Mouse (Mus musculus): ENCODE results near the gene Fermt2.
A peak's percentile ranks its signal among the peaks of the same experiment; 100 is the strongest.

Gene Fermt2

GRCm38 (mm10) chr14:45462875-45463475, 66.9 kb downstream of the Fermt2 start:
- no peak for DNase-seq

- DNase-seq: no peak
Measured at GRCm38 (mm10) chr14:45462374-45462773, 67.5 kb downstream of the Fermt2 start.

DNA sequence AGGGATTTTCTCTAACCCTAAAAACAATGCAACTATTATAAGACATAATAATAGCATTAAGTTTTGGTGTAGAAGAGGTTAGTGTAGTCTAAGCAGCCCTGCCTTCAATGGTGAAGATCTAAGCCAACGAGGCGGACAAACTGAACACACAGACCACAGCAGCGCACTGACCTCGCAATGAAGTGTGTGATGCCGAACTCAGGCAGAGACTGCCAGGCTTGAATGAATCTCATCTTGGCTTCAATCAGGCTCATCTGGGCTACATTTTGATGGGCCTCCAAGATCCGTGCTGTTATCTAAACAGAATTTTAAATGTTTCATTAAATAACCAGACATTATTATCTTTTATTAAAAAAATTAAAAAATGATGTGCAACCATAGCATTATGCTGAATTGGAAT, 68.0 kb downstream of the Fermt2 start:
- no peak for DNase-seq

GRCm38 (mm10) chr14:45460491-45460890, 69.4 kb downstream of the Fermt2 start:
- no peak for DNase-seq

DNA sequence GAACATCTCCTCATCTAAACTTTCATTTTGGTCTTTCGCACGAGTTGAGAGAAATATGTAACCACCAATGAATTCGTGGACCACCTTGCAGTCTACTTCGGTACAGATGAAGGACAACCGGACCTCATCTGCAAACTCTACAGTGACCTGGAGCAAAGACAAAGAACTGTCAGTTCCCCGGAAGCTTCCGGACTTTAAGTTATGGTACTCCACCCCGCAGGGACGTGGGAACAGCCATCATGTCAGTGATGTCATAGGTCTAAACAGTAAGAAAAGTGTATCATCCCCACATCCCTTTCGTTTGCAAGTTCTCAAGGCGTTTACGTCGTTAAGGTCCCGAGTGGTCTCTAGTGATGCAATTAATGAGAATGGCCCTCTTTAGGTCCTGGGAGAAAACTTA, 70.0 kb downstream of the Fermt2 start:
- no peak for DNase-seq

DNA sequence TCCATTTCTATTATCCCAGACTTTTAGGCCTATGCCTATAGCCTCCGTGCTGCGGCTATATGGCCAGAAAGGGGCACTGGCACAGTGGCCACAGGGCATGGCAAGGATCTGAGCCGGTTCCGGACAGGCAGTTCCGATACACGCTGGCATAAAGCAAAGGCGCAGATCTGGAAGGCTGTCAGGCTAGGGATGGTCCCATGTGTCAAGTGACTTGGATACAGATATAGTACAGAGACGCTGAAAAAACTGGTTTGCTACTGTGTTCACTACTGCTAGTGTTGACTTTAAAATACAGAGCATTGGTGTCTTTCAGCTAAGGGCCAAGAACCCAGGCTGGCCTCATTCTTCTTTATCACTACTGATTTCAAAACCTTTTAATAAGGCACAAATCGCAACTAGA, 72.9 kb downstream of the Fermt2 start:
- no peak for DNase-seq

- no peak for DNase-seq
Measured at GRCm38 (mm10) chr14:45456502-45456846, 73.4 kb downstream of the Fermt2 start.

GRCm38 (mm10) chr14:45455651-45456501, 74.0 kb downstream of the Fermt2 start:
- no peak for DNase-seq

- DNase-seq: no peak
Measured at GRCm38 (mm10) chr14:45453538-45454233, 76.2 kb downstream of the Fermt2 start.

GRCm38 (mm10) chr14:45452861-45453512, 76.9 kb downstream of the Fermt2 start:
- DNase-seq: peak; percentile 31 to 33

DNA sequence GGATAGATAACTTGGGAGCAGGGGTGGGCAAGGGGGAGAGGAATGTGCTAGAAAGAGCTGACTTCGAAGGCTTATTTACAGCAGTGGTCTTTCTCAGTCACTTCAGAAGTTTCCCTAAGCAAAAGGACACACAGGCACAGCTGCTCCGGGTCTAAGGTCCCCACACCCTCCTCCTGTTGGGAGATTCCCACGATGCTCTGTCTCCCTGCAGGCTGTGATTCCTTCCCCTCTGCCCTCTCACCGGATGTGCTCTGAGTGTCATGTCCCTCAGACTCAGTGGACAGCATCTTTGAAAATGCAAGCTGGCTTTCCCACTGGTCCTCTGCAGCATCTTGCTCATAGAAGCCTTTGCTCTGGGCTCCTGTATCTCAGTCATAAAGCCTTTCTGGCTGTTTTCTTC, 77.8 kb downstream of the Fermt2 start:
- no peak for DNase-seq

DNA sequence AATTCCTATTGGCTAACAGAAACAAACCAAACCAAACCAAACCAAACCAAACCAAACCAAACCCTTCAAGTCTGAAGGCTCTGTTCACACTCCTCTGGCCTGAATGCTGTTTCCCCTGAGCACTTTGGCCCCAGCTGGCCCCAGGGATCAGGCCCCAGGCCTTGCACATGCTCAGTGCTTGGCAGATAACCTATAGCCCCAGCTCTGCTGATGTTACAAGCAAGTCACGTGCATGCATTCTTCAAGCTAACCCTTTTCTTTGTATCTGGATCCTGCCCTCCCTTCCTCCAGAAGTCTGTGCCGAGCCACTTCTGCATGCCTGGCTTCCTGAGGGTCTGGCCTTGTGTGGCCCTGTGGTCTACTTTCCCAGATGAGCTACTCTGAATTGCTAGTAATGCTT, 78.8 kb downstream of the Fermt2 start:
- DNase-seq: no peak

GRCm38 (mm10) chr14:45446777-45447176, 83.1 kb downstream of the Fermt2 start:
- no peak for DNase-seq

- DNase-seq: no peak
Measured at GRCm38 (mm10) chr14:45445445-45445844, 84.5 kb downstream of the Fermt2 start.

DNA sequence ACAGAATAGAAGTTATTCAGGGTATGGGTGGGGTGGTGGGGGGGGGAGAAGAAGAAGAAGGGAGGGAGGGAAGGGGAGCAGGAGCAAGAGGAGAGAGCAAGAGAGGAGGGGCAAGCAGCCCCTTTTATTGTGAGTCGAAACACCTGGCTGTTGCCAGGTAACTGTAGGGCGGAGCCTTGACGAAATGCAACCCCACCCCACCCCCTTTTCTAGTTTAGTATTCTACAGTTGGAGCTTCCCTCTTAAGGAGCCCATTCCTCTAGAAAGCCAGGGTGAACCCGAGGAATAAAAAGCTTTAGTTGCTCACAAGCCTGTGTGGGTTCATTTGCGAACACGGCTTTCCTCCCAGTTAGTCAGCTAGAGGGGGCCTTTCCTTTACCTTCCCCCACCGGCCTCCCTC, 85.0 kb downstream of the Fermt2 start:
- DNase-seq: no peak

GRCm38 (mm10) chr14:45442781-45443560, 86.9 kb downstream of the Fermt2 start:
- DNase-seq: no peak

DNA sequence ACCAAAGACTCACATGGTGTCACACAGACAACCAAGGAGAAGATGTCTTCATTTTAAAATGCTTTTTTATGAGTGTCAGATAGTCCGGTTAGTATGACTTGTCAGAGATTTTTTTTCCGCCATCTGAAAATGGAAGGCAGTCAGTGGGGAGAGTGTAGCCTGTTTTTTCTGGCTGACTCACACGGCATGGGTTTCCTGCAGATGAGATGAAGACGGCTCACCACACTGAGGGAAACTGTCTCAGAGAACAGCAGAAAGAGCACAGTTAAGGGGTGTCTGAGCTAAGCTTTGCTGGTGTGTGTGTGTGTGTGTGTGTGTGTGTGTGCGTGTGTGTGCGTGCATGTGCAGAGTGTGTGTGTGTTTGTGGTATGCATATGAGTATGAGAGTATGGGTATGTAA, 88.6 kb downstream of the Fermt2 start:
- DNase-seq: no peak

- DNase-seq: no peak
Measured at GRCm38 (mm10) chr14:45439387-45439786, 90.5 kb downstream of the Fermt2 start.

GRCm38 (mm10) chr14:45438931-45439275, 91.0 kb downstream of the Fermt2 start:
- DNase-seq: no peak

GRCm38 (mm10) chr14:45438250-45438930, 91.5 kb downstream of the Fermt2 start:
- no peak for DNase-seq

DNA sequence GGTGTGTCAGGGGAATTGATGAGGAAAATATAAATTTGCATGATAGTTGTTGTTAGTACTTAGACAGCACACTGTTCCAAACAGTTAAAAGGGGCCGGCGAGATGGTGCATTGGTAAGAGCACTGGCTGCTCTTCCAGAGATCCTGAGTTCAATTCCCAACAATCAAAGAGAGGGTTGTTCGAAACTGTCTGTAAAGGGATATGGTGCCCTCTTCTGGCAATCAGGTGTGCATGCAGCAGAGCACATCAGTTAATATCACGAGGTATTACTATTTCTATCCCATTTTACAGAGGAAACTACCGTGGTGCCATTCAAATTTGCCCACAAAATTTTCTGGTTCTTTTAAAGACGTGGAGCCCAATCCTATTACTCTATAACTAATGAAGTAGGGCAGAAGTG, 95.7 kb downstream of the Fermt2 start:
- DNase-seq: no peak

DNA sequence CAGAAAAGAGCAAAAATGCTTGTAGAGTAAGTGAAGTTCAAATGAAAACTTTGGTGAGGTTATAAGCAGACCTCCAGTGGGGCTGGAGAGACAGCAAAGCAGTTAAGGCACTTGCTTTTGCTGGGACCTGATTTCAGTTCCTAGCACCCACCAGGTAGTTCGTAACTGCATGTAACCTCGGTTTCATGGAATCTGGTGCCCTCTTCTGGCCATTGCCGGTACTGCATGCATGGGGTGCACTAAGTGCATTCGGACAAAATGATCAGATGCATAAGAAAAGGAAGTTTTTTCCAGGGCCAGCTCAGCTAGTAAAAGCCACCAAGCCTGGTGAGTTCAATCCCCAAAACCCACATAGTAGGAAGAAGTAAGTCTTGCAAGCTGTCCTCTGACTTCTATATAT, 97.9 kb downstream of the Fermt2 start:
- no peak for DNase-seq
